In the genomic region with DNA sequence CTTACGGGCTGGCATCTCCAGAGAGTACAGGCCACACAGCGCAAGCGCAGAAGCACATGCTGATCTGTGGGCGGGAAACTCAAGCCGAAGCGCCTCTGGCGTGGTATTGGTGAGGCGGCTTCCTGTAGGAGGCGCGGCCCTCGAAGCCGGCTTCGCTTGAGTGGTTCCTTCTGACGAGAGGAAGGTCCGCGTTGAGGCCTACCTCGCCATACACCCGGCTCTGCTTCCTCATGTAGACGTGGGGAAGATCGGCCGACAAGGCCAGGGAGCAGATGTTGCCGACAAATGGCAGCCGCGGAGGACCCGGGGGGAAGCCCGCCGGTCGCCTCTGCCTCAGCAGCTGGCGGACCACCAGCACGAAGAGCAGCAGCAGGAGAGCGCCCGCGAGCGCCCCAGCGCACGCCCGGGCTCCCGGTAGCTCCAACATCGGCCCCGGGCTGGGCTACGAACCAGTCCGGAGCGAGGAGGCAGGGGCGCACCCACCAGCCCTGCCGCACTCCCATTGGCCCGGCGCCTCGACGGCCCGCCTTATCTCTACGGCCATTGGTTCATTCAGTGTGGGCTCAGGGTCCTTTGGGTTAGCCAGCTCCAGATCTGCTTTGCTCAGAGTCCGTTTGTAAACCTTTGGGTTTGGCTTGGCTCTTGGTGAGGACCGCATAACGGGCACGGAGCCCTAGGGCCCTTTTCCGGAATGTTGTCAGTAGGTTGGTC, we compare ENCODE assay signal across 9 mouse cellular contexts. TPM values are rescaled to one million over a fixed set of nuclear protein-coding genes. Genes with fewer than 3 reads are reported as not detected.
A peak's percentile ranks its signal among the peaks of the same experiment; 100 is the strongest.
DNase-seq lines count a peak whose midpoint lies in the region; ATAC-seq lines count a peak whose summit lies in the region.
"Had no signal": no experiment of that assay in that cellular context is flagged by ENCODE, and none has a peak within 500 bp of the region (broad histone marks: within the 10 kb centered on the region; RNA-seq: fewer than 3 reads in every experiment).

A gene (minus strand): TSS at position 442 of the 711 bp plus-strand sequence.

- H3K9me3 ChIP-seq in hindbrain, embryonic 16.5 days (ENCODE audit: control insufficient read depth, low read length) = no peaks in the 10 kb centered on the region

- WGBS in hindbrain, embryonic 16.5 days = 3% methylated on average over 55 of the region's 56 CpGs

- DNase-seq in embryo, embryonic 10 days (ENCODE audit: low spot score) = peak; percentile 93
- DNase-seq in gastrocnemius, adult 8-10 months (ENCODE audit: low spot score in 2 of 2) = peak; percentile 72 to 73
- peak; percentile 78 to 84 for DNase-seq in layer of hippocampus, postnatal 36 days
- peak; percentile 89 for DNase-seq in lung, postnatal 14 days
- peak; percentile 32 for DNase-seq in retina, adult 2 months (ENCODE audit: low read depth, low spot score)
- DNase-seq in thymus, postnatal 14 days = peak; percentile 92

- peak within 1 kb of the TSS; percentile 83 for H3K9ac ChIP-seq in hindbrain, embryonic 16.5 days (ENCODE audit: low read depth, low read length)

- H3K4me3 ChIP-seq in hindbrain, embryonic 16.5 days (ENCODE audit: low read length) = peak within 1 kb of the TSS; percentile 83

- ATAC-seq in activated CD4-positive, CD25-positive, alpha-beta regulatory T cell, adult 4 months = peak; percentile 95
- ATAC-seq in hindbrain, embryonic 16.5 days = peak; percentile 100

- H3K27ac ChIP-seq in hindbrain, embryonic 16.5 days (ENCODE audit: low read depth, low read length) = peak within 1 kb of the TSS; percentile 83
- H3K27ac ChIP-seq: macrophage had no signal

- H3K36me3 ChIP-seq in hindbrain, embryonic 16.5 days (ENCODE audit: control insufficient read depth, insufficient read depth, low read length) = no peaks in the 10 kb centered on the region

- peak within 1 kb of the TSS; percentile 94 for H3K4me2 ChIP-seq in hindbrain, embryonic 16.5 days (ENCODE audit: low read length)

- H3K4me1 ChIP-seq in hindbrain, embryonic 16.5 days (ENCODE audit: control insufficient read depth, insufficient read depth, low read depth, low read length) = no peaks in the 10 kb centered on the region

- no peaks in the 10 kb centered on the region for H3K27me3 ChIP-seq in hindbrain, embryonic 16.5 days (replicated peaks; ENCODE audit: control insufficient read depth, insufficient read depth, low read length)

RNA-seq across cellular contexts. Expression of the gene that starts here (rescaled TPM):
- under 1 TPM in 1 of 2 experiments, not detected in 1; 0.83 TPM for polyA plus RNA-seq in activated CD4-positive, CD25-positive, alpha-beta regulatory T cell, adult 4 months (2017; shearing (Covaris generic))
- not detected for total RNA-seq in gastrocnemius, adult 8-10 months (2022)
- 1.1 and 1.2 TPM in 2 replicates for polyA plus RNA-seq in hindbrain, embryonic 16.5 days (2015; fragmentation: Nextera tagmentation; extraction: Ambion mirVana)
- 1 to 10 TPM; 1.2 to 1.9 TPM for total RNA-seq in layer of hippocampus, postnatal 36 days (2021)

Comparison
In these comparisons a context has a peak if more than half of its experiments do, and no peak if none do; other contexts are left out.
1. Peak in every context shown above with its lines: DNase-seq, ATAC-seq, H3K4me3 ChIP-seq and H3K27ac ChIP-seq.
2. Peak in ATAC-seq in activated CD4-positive, CD25-positive, alpha-beta regulatory T cell, adult 4 months; RNA of the gene not detected or under 1 TPM.
3. Peak in DNase-seq in gastrocnemius, adult 8-10 months; RNA of the gene not detected or under 1 TPM.
4. DNase-seq: peak in every context shown above with its lines; median percentile 93 in embryo, embryonic 10 days; 92 in thymus, postnatal 14 days; 89 in lung, postnatal 14 days; 81 in layer of hippocampus, postnatal 36 days; 72 in gastrocnemius, adult 8-10 months; 32 in retina, adult 2 months.